Mouse (Mus musculus): ENCODE measurements around the gene Oscp1. TPM values are rescaled to one million over a fixed set of nuclear protein-coding genes. Genes with fewer than 3 reads are reported as not detected.
"Not testable (repeated sequence)": the region's sequence is repeated elsewhere in the genome, so short reads cannot be mapped to it uniquely, and the experiment has no call there.

The Oscp1 gene
- polyA plus RNA-seq, 1 experiment from 2014 or later = 19.2 TPM

DNA sequence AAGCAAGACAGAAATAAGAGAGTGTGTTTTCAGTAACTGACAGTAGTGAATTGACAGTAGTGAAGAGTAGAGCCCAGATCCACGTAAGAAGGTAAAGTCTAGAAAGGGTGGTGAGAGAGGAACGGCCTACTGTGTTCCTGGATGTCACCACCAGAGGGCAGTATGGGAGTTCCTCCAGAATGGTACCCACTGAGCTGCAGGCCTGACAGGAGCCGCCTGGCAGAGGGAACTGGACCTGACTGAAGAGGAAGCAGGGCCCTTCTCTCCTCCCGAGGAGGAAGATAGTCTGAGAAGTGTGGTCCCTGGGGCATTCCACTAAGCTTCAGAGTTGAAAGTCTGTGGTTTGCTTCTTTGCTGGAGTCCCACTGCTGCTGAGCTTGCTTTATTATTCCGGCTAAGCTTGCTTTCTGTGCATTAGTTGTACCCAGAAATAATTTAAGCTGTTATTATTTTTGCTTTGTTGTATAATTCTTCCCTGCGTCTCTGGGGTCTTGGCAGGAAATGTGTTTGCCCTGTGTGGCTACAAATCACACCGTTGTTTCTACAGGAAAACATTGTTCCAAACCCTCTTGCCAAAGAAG is 27.7 kb downstream of the Oscp1 start:
- Histone ChIP-seq H3K27me3 (no peaks in the 10 kb centered on the region), H3K36me3 (peaks cover 14% of the 10 kb centered on the region; the same call in 1 of the 2 replicates), H3K4me3 (no peak overlapping the region), H3K9ac (no peak overlapping the region), H3K4me1 (peaks cover 3% of the 10 kb centered on the region; the same call in 1 of the 2 replicates), H3K9me3 (no peaks in the 10 kb centered on the region), H3K27ac (no peak overlapping the region), H3K4me2 (no peak overlapping the region)
- ATAC-seq (ENCODE audit: insufficient number of reproducible peaks, insufficient read depth, low FRiP score, low TSS enrichment, low read depth) = no peak
- 26% methylated on average over 7 of the region's 7 CpGs for WGBS

DNA sequence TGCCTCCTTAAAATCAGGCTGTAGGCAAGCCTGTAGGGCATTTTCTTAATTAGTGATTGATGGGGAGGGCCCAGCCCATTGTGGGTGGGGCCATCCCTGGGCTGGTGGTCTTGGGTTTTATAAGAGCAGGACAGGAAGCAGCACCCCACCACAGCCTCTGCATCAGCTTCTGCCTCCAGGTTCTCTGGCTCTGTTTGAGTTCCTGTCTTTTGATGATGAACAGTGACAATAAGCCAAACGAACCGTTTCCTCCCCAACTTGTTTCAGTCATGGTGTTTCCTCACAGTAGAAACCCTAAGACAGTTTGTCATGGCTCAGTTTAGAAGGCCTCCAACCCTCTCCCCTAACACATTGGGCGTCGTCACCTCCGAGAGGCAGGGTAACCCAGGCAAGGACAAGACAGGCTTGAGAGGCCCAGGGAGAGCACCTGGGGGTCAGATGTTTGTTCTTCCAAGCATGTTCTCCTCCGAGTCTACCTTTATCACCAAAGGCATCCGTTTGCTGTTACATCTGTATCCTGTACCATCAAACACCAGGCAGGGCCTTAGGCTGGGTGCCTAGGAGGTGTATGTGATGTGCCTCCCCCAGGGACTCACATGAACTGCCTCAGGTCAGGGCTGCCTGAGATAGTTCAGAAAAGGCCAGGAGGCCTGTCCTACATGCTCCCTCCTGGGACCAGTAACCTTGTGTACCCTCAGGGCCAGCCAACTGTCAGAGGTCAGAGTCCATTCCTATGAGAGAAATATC is 31.9 kb downstream of the Oscp1 start:
- Histone ChIP-seq H3K27me3 (no peaks in the 10 kb centered on the region), H3K4me2 (no peak overlapping the region), H3K9me3 (no peaks in the 10 kb centered on the region), H3K4me3 (no peak overlapping the region), H3K27ac (no peak overlapping the region), H3K4me1 (peaks cover 3% of the 10 kb centered on the region; the same call in 1 of the 2 replicates), H3K9ac (no peak overlapping the region), H3K36me3 (no peaks in the 10 kb centered on the region)
- no peak for ATAC-seq (ENCODE audit: insufficient number of reproducible peaks, insufficient read depth, low FRiP score, low TSS enrichment, low read depth)
- 72% methylated on average over 7 of the region's 7 CpGs for WGBS

DNA sequence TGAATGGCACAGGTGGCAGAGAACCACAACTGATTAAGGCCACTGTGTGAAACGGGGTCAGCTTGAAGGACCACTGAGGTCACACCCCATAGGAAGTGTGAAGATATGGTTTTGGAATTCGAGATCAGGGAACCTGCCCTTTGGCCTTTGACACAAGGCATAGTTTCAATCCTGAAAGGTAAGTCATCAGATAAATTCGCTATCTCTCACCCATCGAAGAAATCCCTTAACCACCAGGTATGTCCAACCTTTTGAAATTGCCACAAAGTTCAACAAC is 32.4 kb downstream of the Oscp1 start:
- ATAC-seq (ENCODE audit: insufficient number of reproducible peaks, insufficient read depth, low FRiP score, low TSS enrichment, low read depth) = no peak
- H3K36me3 ChIP-seq = no peaks in the 10 kb centered on the region
- H3K9ac ChIP-seq = no peak overlapping the region
- H3K27ac ChIP-seq = no peak overlapping the region
- H3K4me1 ChIP-seq = peaks cover 3% of the 10 kb centered on the region; the same call in 1 of the 2 replicates
- H3K27me3 ChIP-seq = no peaks in the 10 kb centered on the region
- 71% methylated on average over 4 of the region's 4 CpGs for WGBS
- no peak overlapping the region for H3K4me2 ChIP-seq
- H3K9me3 ChIP-seq = no peaks in the 10 kb centered on the region
- H3K4me3 ChIP-seq = no peak overlapping the region

DNA sequence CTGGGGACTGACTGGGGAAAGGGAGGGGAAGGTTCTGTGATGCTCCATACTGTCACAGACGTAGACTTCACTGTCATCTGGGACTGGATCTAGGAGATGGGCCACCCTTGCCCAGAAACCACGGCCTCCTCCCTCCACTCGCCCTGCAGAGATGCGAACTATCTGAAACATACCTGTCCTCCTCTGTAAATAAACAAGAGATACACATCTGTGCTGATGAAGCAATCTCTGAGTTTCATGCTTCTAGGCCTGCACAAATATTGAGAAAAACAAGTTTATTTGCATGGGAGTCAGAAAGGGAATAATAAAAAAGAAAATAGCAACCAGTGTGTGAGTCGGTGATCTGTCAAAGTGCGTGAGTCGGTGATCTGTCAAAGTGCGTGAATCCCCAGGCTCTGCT is 33.5 kb downstream of the Oscp1 start:
- Histone ChIP-seq H3K4me3 (no peak overlapping the region), H3K27me3 (no peaks in the 10 kb centered on the region), H3K9me3 (no peaks in the 10 kb centered on the region), H3K4me1 (no peaks in the 10 kb centered on the region), H3K4me2 (no peak overlapping the region), H3K9ac (no peak overlapping the region), H3K36me3 (no peaks in the 10 kb centered on the region), H3K27ac (no peak overlapping the region)
- WGBS = 82% methylated on average over 8 of the region's 8 CpGs
- no peak for ATAC-seq (ENCODE audit: insufficient number of reproducible peaks, insufficient read depth, low FRiP score, low TSS enrichment, low read depth)

DNA sequence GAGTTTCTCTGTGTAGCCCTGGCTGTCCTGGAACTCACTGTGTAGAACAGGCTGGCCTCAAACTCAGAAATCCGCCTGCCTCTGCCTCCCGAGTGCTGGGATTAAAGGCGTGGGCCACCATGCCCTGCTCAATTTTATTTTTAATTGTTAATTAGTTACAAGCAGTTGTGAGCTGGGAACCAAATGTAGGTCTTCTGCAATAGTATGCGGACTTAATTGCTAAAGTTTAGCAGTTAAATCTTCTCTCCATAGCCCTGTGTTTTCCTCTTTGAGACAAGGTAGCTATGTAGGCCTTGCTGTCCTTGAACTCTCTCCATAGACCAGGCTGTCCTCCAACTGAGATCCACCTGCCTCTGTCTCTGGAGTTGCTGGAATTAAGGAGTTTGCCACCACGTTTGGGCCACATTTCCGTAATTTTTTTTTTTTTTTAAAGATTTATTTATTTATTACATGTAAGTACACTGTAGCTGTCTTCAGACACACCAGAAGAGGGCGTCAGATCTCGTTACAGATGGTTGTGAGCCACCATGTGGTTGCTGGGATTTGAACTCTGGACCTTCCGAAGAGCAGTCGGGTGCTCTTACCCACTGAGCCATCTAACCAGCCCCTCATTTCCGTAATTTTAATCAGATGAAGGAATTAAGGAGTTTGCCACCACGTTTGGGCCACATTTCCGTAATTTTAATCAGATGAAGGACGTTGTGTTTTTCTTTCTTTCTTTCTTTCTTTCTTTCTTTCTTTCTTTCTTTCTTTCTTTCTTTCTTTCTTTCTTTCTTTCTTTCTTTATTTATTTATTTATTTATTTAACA is 37.5 kb downstream of the Oscp1 start:
- Histone ChIP-seq H3K4me2 (peak overlapping the region; percentile 61), H3K4me3 (peak overlapping the region; percentile 66; the same call in 1 of the 2 replicates), H3K36me3 (0 out of 2 replicates have a peak, but pooled peaks cover 14% of the 10 kb centered on the region)
- not testable (repeated sequence) for H3K27me3 ChIP-seq; ATAC-seq (ENCODE audit: insufficient number of reproducible peaks, insufficient read depth, low FRiP score, low TSS enrichment, low read depth); H3K9ac ChIP-seq; H3K9me3 ChIP-seq; H3K27ac ChIP-seq; H3K4me1 ChIP-seq
- WGBS = 55% methylated on average over 14 of the region's 14 CpGs

DNA sequence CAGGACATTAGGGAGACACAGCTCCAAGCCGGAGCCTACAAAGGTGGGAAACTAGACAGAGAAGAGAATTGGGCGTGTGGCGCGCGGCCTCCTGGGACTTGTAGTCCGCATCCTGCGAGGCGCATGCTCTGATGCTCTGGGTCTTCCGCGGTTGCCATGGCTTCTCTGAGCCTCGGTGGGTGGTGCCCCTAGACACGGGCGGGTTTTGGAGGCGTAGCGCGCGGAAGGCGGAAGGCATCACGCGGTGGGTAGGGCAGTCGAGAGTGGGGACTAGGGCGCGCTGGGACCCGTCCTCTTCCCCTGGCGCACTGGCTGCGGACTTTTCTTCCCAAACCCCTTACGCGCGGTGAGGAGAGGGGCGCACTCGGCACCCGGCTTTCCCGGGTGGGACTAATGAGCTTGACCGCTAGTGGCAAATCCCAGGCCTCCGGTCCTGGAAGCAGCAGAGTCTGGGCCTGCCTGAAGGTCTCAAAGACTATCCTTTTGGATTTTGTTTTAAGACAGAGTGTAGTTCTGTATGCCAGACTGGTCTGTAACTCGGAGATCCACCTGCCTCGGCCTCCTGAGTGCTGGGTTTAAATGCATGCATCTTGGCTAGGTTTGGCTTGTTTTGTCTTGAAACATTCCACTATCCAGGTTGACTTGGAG is 38.2 kb downstream of the Oscp1 start, which contains the start of gene Lsm10:
Gene Lsm10, plus strand, starts transcription at position 160 of the 648 bp plus-strand sequence.
- peak within 1 kb of the TSS; percentile 66 for H3K4me3 ChIP-seq
- ATAC-seq (ENCODE audit: insufficient number of reproducible peaks, insufficient read depth, low FRiP score, low TSS enrichment, low read depth) = peak; percentile 97
- H3K4me2 ChIP-seq = peak within 1 kb of the TSS; percentile 61
- H3K9ac ChIP-seq = peak within 1 kb of the TSS; percentile 79
- 0 out of 2 replicates have a peak, but pooled peaks cover 2% of the 10 kb centered on the region for H3K4me1 ChIP-seq
- H3K27ac ChIP-seq = peak within 1 kb of the TSS; percentile 82
- no peaks in the 10 kb centered on the region for H3K9me3 ChIP-seq
- H3K27me3 ChIP-seq = no peaks in the 10 kb centered on the region
- WGBS = 4% methylated on average over 37 of the region's 37 CpGs
- H3K36me3 ChIP-seq = 0 out of 2 replicates have a peak, but pooled peaks cover 14% of the 10 kb centered on the region

DNA sequence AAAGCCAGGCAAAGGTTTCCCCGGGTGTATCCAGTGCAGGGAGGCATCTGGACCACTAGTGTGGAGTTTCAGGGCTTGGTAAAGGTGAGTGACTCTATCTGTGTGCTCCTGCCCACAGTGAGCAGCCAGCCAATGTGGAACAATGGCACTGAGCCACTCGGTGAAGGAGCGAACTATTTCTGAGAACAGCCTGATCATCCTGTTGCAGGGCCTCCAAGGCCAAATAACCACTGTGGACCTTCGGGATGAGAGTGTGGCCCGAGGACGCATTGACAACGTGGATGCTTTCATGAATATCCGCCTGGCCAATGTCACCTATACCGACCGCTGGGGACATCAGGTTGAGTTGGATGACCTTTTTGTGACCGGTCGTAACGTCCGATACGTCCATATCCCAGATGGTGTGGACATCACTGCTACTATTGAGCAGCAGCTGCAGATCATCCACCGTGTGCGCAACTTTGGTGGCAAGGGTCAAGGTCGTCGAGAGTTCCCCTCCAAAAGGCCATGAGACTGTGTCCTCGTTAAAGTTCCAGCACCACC is 39.4 kb downstream of the Oscp1 start:
- Histone ChIP-seq H3K4me2 (no peak overlapping the region; the same call in 1 of the 2 replicates), H3K9me3 (no peaks in the 10 kb centered on the region), H3K4me1 (peaks cover 8% of the 10 kb centered on the region), H3K36me3 (0 out of 2 replicates have a peak, but pooled peaks cover 14% of the 10 kb centered on the region), H3K9ac (no peak overlapping the region), H3K27ac (no peak overlapping the region), H3K4me3 (no peak overlapping the region), H3K27me3 (no peaks in the 10 kb centered on the region)
- 93% methylated on average over 20 of the region's 20 CpGs for WGBS
- no peak for ATAC-seq (ENCODE audit: insufficient number of reproducible peaks, insufficient read depth, low FRiP score, low TSS enrichment, low read depth)

DNA sequence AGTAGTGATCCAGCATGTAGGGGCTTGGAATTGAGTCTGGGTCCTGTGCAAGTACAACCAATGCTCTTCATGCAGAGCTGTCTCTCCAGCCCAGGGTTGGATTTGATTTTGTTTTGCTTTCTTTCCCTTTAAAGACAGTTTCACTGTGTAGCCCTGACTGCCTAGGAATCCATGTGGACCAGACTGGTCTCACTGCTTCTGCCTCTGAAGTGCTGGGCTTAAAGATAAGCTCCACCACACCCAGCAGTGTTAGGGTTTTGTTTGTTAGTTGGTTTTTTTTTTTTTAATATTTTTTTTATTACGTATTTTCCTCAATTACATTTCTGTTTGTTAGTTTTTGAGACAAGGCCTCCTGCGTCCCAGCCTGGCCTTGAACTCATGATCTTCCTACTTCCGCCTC is 41.0 kb downstream of the Oscp1 start:
- no peaks in the 10 kb centered on the region for H3K9me3 ChIP-seq
- H3K27ac ChIP-seq = no peak overlapping the region
- no peak overlapping the region for H3K4me2 ChIP-seq
- ATAC-seq (ENCODE audit: insufficient number of reproducible peaks, insufficient read depth, low FRiP score, low TSS enrichment, low read depth) = no peak
- WGBS = 85% methylated on average over 3 of the region's 3 CpGs
- no peaks in the 10 kb centered on the region for H3K27me3 ChIP-seq
- no peak overlapping the region for H3K9ac ChIP-seq
- 0 out of 2 replicates have a peak, but pooled peaks cover 14% of the 10 kb centered on the region for H3K36me3 ChIP-seq
- H3K4me1 ChIP-seq = peaks cover 14% of the 10 kb centered on the region
- no peak overlapping the region for H3K4me3 ChIP-seq

DNA sequence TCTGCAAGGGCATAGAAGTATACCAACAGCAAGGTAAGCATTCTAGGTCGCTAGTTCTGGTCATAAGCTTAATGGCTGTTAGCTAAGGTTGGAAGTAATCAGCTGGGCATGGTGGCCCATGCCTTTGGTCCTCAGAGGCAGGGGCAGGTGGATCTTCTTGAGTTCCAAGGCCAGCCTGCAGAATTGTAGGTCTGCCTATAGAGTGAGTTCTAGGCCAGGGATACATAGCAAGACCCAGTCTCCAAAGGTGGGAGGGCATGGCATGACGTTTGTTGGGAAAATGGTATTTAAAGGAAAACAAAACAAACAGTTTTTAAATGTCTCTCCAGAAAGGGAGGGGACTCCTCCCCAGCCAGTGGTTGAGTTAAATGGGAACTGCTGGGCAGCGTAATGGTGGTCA is 42.4 kb downstream of the Oscp1 start:
- Histone ChIP-seq H3K9ac (no peak overlapping the region), H3K27me3 (no peaks in the 10 kb centered on the region), H3K9me3 (no peaks in the 10 kb centered on the region), H3K4me3 (no peak overlapping the region), H3K4me1 (peaks cover 28% of the 10 kb centered on the region), H3K27ac (no peak overlapping the region), H3K36me3 (0 out of 2 replicates have a peak, but pooled peaks cover 14% of the 10 kb centered on the region), H3K4me2 (no peak overlapping the region)
- WGBS = 79% methylated on average over 3 of the region's 3 CpGs
- ATAC-seq (ENCODE audit: insufficient number of reproducible peaks, insufficient read depth, low FRiP score, low TSS enrichment, low read depth) = no peak

DNA sequence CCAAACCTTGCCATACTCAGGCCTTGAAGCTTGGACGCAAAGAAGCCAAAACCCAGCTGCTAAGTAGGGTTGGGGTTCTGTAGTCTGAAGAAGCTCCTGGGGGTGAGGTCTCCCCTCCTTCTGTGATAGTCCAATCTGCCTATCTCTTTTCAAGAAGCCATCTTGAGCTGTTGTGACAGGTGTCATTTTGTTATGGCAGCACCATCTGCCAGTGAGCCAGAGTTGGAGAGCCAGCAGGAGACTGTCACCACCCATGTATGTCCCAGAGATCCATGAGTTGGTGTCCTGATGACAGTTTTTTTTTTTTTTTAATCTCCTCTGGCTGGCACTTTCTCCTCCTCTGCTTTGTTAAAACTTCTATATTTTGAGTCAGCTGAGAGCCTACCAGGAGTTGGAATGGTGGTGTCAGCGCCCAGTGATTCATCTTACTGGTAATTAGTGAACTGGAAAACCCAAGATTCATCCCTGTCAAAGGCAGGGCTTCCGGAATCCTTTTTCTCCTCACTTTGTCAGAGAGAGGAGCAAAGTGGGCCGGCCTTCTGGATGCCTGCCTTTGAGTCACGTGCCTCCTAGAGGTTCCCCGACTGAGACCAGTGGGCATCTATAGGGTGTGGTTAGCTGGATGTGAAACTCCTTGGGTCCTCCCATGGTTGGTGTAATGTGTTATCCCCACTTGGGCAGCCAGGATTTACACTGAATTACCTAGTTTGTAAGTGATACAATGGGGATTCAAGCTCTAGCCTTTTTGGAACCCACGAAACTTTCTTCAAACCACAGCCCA is 43.9 kb downstream of the Oscp1 start:
- Histone ChIP-seq H3K4me3 (no peak overlapping the region; the same call in 1 of the 2 replicates), H3K4me1 (peaks cover 29% of the 10 kb centered on the region), H3K36me3 (0 out of 2 replicates have a peak, but pooled peaks cover 14% of the 10 kb centered on the region), H3K27me3 (no peaks in the 10 kb centered on the region), H3K9me3 (no peaks in the 10 kb centered on the region), H3K27ac (peak overlapping the region; percentile 86), H3K9ac (no peak overlapping the region), H3K4me2 (peak overlapping the region; percentile 96)
- 57% methylated on average over 7 of the region's 7 CpGs for WGBS
- ATAC-seq (ENCODE audit: insufficient number of reproducible peaks, insufficient read depth, low FRiP score, low TSS enrichment, low read depth) = no peak
